Mouse (Mus musculus) thymus, adult 2 months (tissue): ENCODE data around the gene Nup43. TPM values are rescaled to one million over a fixed set of nuclear protein-coding genes. Genes with fewer than 3 reads are reported as not detected.

ENCODE experiments used
- DNase-seq: peaks from one replicate; pipeline ENCODE4 v3.0.0; 2021
- H3K27ac ChIP-seq: fragments of 200-500 bp; 2 replicates; pipeline ENCODE4 v1.5.1; 2012; ENCODE audit warnings: low read length, control low read depth; ENCODE audit not compliant: control insufficient read depth, insufficient read depth
- H3K27me3 ChIP-seq: fragments of 200-500 bp; 2 replicates; pipeline ENCODE4 v1.6.1; 2012; ENCODE audit warnings: mild to moderate bottlenecking, low read length, moderate library complexity, mixed read lengths; ENCODE audit not compliant: control insufficient read depth, insufficient read depth
- H3K36me3 ChIP-seq: fragments of 200-500 bp; 2 replicates; pipeline ENCODE4 v1.6.1; 2012; ENCODE audit warnings: mild to moderate bottlenecking, low read length, moderate library complexity; ENCODE audit not compliant: control insufficient read depth, insufficient read depth
- H3K4me1 ChIP-seq: fragments of 200-500 bp; replicated peaks from 2 replicates; pipeline ENCODE4 v1.6.1; 2012; ENCODE audit warnings: low read length; ENCODE audit not compliant: control insufficient read depth, insufficient read depth
- H3K4me3 ChIP-seq: fragments of 200-500 bp; 2 replicates; pipeline ENCODE4 v1.5.1; 2012; ENCODE audit warnings: mild to moderate bottlenecking, low read length, control low read depth, moderate library complexity; ENCODE audit not compliant: control insufficient read depth, insufficient read depth
- CTCF ChIP-seq: fragments of 200-500 bp; IDR thresholded peaks from 2 replicates; pipeline ENCODE4 v1.5.1; 2012; ENCODE audit warnings: mild to moderate bottlenecking, control low read depth, low read length, moderate library complexity, borderline replicate concordance; ENCODE audit not compliant: control insufficient read depth, poor library complexity, insufficient read depth; ENCODE audit errors: extremely low read depth
- POLR2A ChIP-seq: fragments of 200-500 bp; IDR thresholded peaks from 2 replicates; pipeline ENCODE4 v1.6.1; 2012; ENCODE audit warnings: mild to moderate bottlenecking, low read length, control low read depth, moderate library complexity; ENCODE audit not compliant: control insufficient read depth, poor library complexity, insufficient read depth; ENCODE audit errors: extremely low read depth
- WGBS: fragments of 180-500 bp; shearing (Covaris S2); methylation state at CpG from one replicate; pipeline ENCODE4 v1.1.7; 2018; 5-methylcytosine and 5-hydroxymethylcytosine counted together
- polyA plus RNA-seq: library from polyadenylated mRNA; depleted of rRNA; stranded (reverse); fragments of >200 nt; gene quantifications from 2 replicates; pipeline ENCODE4 v1.2.3, GENCODE M21; 2012

The Nup43 gene
- polyA plus RNA-seq, 1 experiment = 14.2 TPM

GRCm38 (mm10) chr10:7681343-7682025, 14.2 kb downstream of the Nup43 start:
- Histone ChIP-seq H3K4me1 (peaks cover 11% of the 10 kb centered on the region), H3K27ac (no peak overlapping the region), H3K27me3 (no peaks in the 10 kb centered on the region), H3K36me3 (no peaks in the 10 kb centered on the region), H3K4me3 (peak overlapping the region; percentile 92)
- TF ChIP-seq POLR2A = no peak
- 0 out of 2 replicates have a peak, but pooled peaks have one; percentile 32 for TF ChIP-seq CTCF
- DNase-seq = peak; percentile 59
- under 1% methylated on average over 64 of the region's 64 CpGs for WGBS

GRCm38 (mm10) chr10:7682249-7682648, 14.9 kb downstream of the Nup43 start:
- no peak overlapping the region for H3K4me3 ChIP-seq
- no peak for DNase-seq

GRCm38 (mm10) chr10:7686902-7687301, 19.6 kb downstream of the Nup43 start:
- Histone ChIP-seq H3K27me3 (no peaks in the 10 kb centered on the region), H3K36me3 (peaks cover 8% of the 10 kb centered on the region), H3K4me1 (peaks cover 7% of the 10 kb centered on the region), H3K4me3 (no peak overlapping the region), H3K27ac (no peak overlapping the region)
- TF ChIP-seq POLR2A (no peak), CTCF (no peak)
- 93% methylated on average over 6 of the region's 6 CpGs for WGBS
- no peak for DNase-seq

More at GRCm38 (mm10) chr10:7682249-7682648, 14.9 kb downstream of the Nup43 start:
- no peak overlapping the region for H3K27ac ChIP-seq
- no peaks in the 10 kb centered on the region for H3K27me3 ChIP-seq
- TF ChIP-seq POLR2A = no peak
- TF ChIP-seq CTCF = no peak
- 78% methylated on average over 3 of the region's 3 CpGs for WGBS
- no peaks in the 10 kb centered on the region for H3K36me3 ChIP-seq
- H3K4me1 ChIP-seq = peaks cover 11% of the 10 kb centered on the region

GRCm38 (mm10) chr10:7695286-7695685, 28.0 kb downstream of the Nup43 start:
- DNase-seq = peak; percentile 21
- Histone ChIP-seq H3K27ac (no peak overlapping the region), H3K36me3 (peaks cover 78% of the 10 kb centered on the region)

GRCm38 (mm10) chr10:7700120-7700519, 32.8 kb downstream of the Nup43 start:
- 87% methylated on average over 3 of the region's 3 CpGs for WGBS
- H3K27ac ChIP-seq = no peak overlapping the region
- H3K27me3 ChIP-seq = no peaks in the 10 kb centered on the region
- no peak for DNase-seq
- H3K36me3 ChIP-seq = peaks cover 88% of the 10 kb centered on the region
- H3K4me3 ChIP-seq = no peak overlapping the region
- TF ChIP-seq POLR2A = no peak
- TF ChIP-seq CTCF = no peak
- H3K4me1 ChIP-seq = no peaks in the 10 kb centered on the region

More at GRCm38 (mm10) chr10:7695286-7695685, 28.0 kb downstream of the Nup43 start:
- no peaks in the 10 kb centered on the region for H3K27me3 ChIP-seq
- no peaks in the 10 kb centered on the region for H3K4me1 ChIP-seq
- no peak overlapping the region for H3K4me3 ChIP-seq
- TF ChIP-seq CTCF (no peak), POLR2A (no peak)

- H3K27me3 ChIP-seq = no peaks in the 10 kb centered on the region
- H3K27ac ChIP-seq = no peak overlapping the region
- TF ChIP-seq POLR2A (no peak), CTCF (no peak)
- DNase-seq = no peak
- no peak overlapping the region for H3K4me3 ChIP-seq
- WGBS = 99% methylated on average over 6 of the region's 6 CpGs
- peaks cover 85% of the 10 kb centered on the region for H3K36me3 ChIP-seq
- no peaks in the 10 kb centered on the region for H3K4me1 ChIP-seq
Observed at GRCm38 (mm10) chr10:7702586-7702985, 35.3 kb downstream of the Nup43 start.
